ENCODE assay signal across 25 mouse cellular contexts in the genomic region with DNA sequence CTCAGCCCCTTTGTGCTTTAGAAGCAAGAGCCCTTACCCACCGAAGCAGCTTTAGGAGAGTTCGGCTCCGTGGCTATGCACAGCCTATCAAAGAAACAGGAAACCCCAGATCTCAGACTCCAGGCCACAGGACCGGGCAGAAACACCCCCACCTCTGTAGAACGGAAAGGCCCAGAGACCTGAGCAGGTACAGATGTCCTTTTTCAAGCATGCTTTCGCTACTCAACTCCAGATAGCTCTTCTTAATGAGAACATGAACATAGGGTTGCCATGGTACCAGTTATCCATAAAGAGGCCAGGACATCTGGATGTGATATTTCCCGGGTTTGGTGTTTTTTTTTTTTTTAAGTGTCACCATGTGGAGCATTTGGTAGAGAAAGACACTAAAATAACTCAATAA.
DNase-seq lines count a peak whose midpoint lies in the region; ATAC-seq and TF ChIP-seq lines count a peak whose summit lies in the region.
"Had no signal": no experiment of that assay in that cellular context is flagged by ENCODE, and none has a peak within 500 bp of the region (broad histone marks: within the 10 kb centered on the region; RNA-seq: fewer than 3 reads in every experiment).

No protein-coding gene starts in this region.

- H3K4me2 ChIP-seq in embryonic facial prominence, embryonic 12.5 days (replicated peaks): peak overlapping the region; percentile 19
- H3K4me2 ChIP-seq in limb, embryonic 15.5 days: peak overlapping the region; percentile 19; the same call in 1 of the 2 replicates
- H3K4me2 ChIP-seq: forebrain, embryonic 12.5 days; heart, embryonic 13.5 days; hindbrain, embryonic 15.5 days; intestine, embryonic 15.5 days; liver, embryonic 15.5 days; lung, embryonic 15.5 days; neural tube, embryonic 15.5 days had no signal

- TF ChIP-seq CTCF in layer of hippocampus, adult 2 months (conservative IDR thresholded peaks at IDR 0.05): no peak

- H3K27ac ChIP-seq in layer of hippocampus, adult 2 months: peak overlapping the region; percentile 51; the same call in 1 of the 2 replicates
- H3K27ac ChIP-seq in embryonic facial prominence, embryonic 12.5 days: peak overlapping the region; percentile 60; the same call in 1 of the 2 replicates
- 0 out of 2 replicates have a peak overlapping the region, but pooled peaks have one; percentile 14 for H3K27ac ChIP-seq in limb, embryonic 15.5 days
- H3K27ac ChIP-seq: forebrain, embryonic 12.5 days; heart, embryonic 13.5 days; hindbrain, embryonic 15.5 days; intestine, embryonic 15.5 days; liver, embryonic 15.5 days; lung, embryonic 15.5 days; macrophage; neural tube, embryonic 15.5 days; stomach, postnatal 0 days had no signal

- H3K36me3 ChIP-seq in embryonic facial prominence, embryonic 12.5 days: no peaks in the 10 kb centered on the region
- no peaks in the 10 kb centered on the region for H3K36me3 ChIP-seq in limb, embryonic 15.5 days
- H3K36me3 ChIP-seq: forebrain, embryonic 12.5 days; heart, embryonic 13.5 days; hindbrain, embryonic 15.5 days; intestine, embryonic 15.5 days; liver, embryonic 15.5 days; lung, embryonic 15.5 days; neural tube, embryonic 15.5 days had no signal

- H3K4me3 ChIP-seq in layer of hippocampus, adult 2 months: no peak overlapping the region
- no peak overlapping the region for H3K4me3 ChIP-seq in embryonic facial prominence, embryonic 12.5 days
- H3K4me3 ChIP-seq in limb, embryonic 15.5 days: no peak overlapping the region
- H3K4me3 ChIP-seq: forebrain, embryonic 12.5 days; heart, embryonic 13.5 days; hindbrain, embryonic 15.5 days; intestine, embryonic 15.5 days; liver, embryonic 15.5 days; lung, embryonic 15.5 days; neural tube, embryonic 15.5 days had no signal

- H3K27me3 ChIP-seq in embryonic facial prominence, embryonic 12.5 days: no peaks in the 10 kb centered on the region
- peaks cover 77% of the 10 kb centered on the region for H3K27me3 ChIP-seq in limb, embryonic 15.5 days
- H3K27me3 ChIP-seq: forebrain, embryonic 12.5 days; hindbrain, embryonic 15.5 days; liver, embryonic 15.5 days; lung, embryonic 15.5 days had no signal

- 23% methylated on average over 7 of the region's 7 CpGs for WGBS in embryonic facial prominence, embryonic 12.5 days
- 18% methylated on average over 7 of the region's 7 CpGs for WGBS in limb, embryonic 15.5 days

- H3K4me1 ChIP-seq in embryonic facial prominence, embryonic 12.5 days: peaks cover 25% of the 10 kb centered on the region
- peaks cover 17% of the 10 kb centered on the region for H3K4me1 ChIP-seq in limb, embryonic 15.5 days
- H3K4me1 ChIP-seq: forebrain, embryonic 12.5 days; heart, embryonic 13.5 days; intestine, embryonic 15.5 days; liver, embryonic 15.5 days; lung, embryonic 15.5 days had no signal

- no peak overlapping the region for H3K9ac ChIP-seq in embryonic facial prominence, embryonic 12.5 days
- H3K9ac ChIP-seq in limb, embryonic 15.5 days: no peak overlapping the region
- H3K9ac ChIP-seq: forebrain, embryonic 12.5 days; heart, embryonic 13.5 days; hindbrain, embryonic 15.5 days; intestine, embryonic 15.5 days; liver, embryonic 15.5 days; lung, embryonic 15.5 days; neural tube, embryonic 15.5 days had no signal

- DNase-seq in layer of hippocampus, adult 2 months (ENCODE audit: low spot score in 2 of 2): peak in 1 of 2 experiments; percentile 7
- DNase-seq in layer of hippocampus, postnatal 25 days (ENCODE audit: extremely low spot score in 1 of 2, low spot score in 1 of 2): no peak
- peak; percentile 67 for DNase-seq in hindlimb bud, embryonic 11.5 days (ENCODE audit: extremely low spot score, low read depth, low spot score)
- no peak for DNase-seq in right cerebral cortex, postnatal 25 days
- DNase-seq in testis, postnatal 14 days (ENCODE audit: low spot score): no peak
- DNase-seq: adrenal gland, adult 8-10 months; cerebellum, adult 2 months; cerebellum, postnatal 25 days; gastrocnemius, postnatal 14 days; heart, adult 18-20 months; heart, postnatal 14 days; kidney, adult 8-10 months; kidney, postnatal 10 days; liver had no signal

- ATAC-seq in embryonic facial prominence, embryonic 12.5 days (ENCODE audit: insufficient number of reproducible peaks, insufficient read depth, low FRiP score, low TSS enrichment): no peak
- ATAC-seq in limb, embryonic 15.5 days (ENCODE audit: insufficient number of reproducible peaks, low FRiP score, low TSS enrichment, low read depth): no peak
- ATAC-seq: intestine, embryonic 15.5 days had no signal

- H3K9me3 ChIP-seq in embryonic facial prominence, embryonic 12.5 days: no peaks in the 10 kb centered on the region
- no peaks in the 10 kb centered on the region for H3K9me3 ChIP-seq in limb, embryonic 15.5 days
- H3K9me3 ChIP-seq: forebrain, embryonic 12.5 days; heart, embryonic 13.5 days; hindbrain, embryonic 15.5 days; intestine, embryonic 15.5 days; liver, embryonic 15.5 days; lung, embryonic 15.5 days; neural tube, embryonic 15.5 days had no signal
